Mouse (Mus musculus): Measurements from ENCODE around the gene Meis2. TPM values are rescaled to one million over a fixed set of nuclear protein-coding genes. Genes with fewer than 3 reads are reported as not detected.

Meis2 gene
- polyA plus RNA-seq (2015; fragmentation: Nextera tagmentation; extraction: Ambion mirVana): 39.9 and 41.5 TPM in 2 replicates

GRCm38 (mm10) chr2:116065570-116066005, at the start of gene Meis2:
Gene Meis2, minus strand, starts transcription at chr2:116065839.
- peak within 1 kb of the TSS; percentile 62 for H3K4me3 ChIP-seq (replicated peaks)
- no peaks in the 10 kb centered on the region for H3K36me3 ChIP-seq
- H3K4me1 ChIP-seq (replicated peaks): no peaks in the 10 kb centered on the region
- H3K9me3 ChIP-seq: no peaks in the 10 kb centered on the region
- 0% methylated on average over 25 of the region's 37 CpGs for WGBS
- peak within 1 kb of the TSS; percentile 90 for H3K9ac ChIP-seq
- H3K27ac ChIP-seq: peak within 1 kb of the TSS; percentile 97
- H3K27me3 ChIP-seq (replicated peaks): 0 out of 2 replicates have a peak, but pooled peaks cover 6% of the 10 kb centered on the region
- peak within 1 kb of the TSS; percentile 77 for H3K4me2 ChIP-seq (replicated peaks)
- ATAC-seq: peak; percentile 78

GRCm38 (mm10) chr2:116106194-116106593, 40.6 kb upstream of the Meis2 start:
- no peaks in the 10 kb centered on the region for H3K9me3 ChIP-seq
- no peak overlapping the region for H3K9ac ChIP-seq
- no peaks in the 10 kb centered on the region for H3K4me1 ChIP-seq (replicated peaks)
- H3K27me3 ChIP-seq (replicated peaks): no peaks in the 10 kb centered on the region
- no peaks in the 10 kb centered on the region for H3K36me3 ChIP-seq
- no peak overlapping the region for H3K27ac ChIP-seq
- ATAC-seq: no peak
- H3K4me3 ChIP-seq (replicated peaks): no peak overlapping the region
- no peak overlapping the region for H3K4me2 ChIP-seq (replicated peaks)
- WGBS: 67% methylated on average over 4 of the region's 4 CpGs

- Histone ChIP-seq H3K4me1 (replicated peaks) (no peaks in the 10 kb centered on the region), H3K27me3 (replicated peaks) (no peaks in the 10 kb centered on the region), H3K27ac (no peak overlapping the region), H3K9me3 (no peaks in the 10 kb centered on the region), H3K9ac (no peak overlapping the region), H3K36me3 (no peaks in the 10 kb centered on the region), H3K4me3 (replicated peaks) (no peak overlapping the region), H3K4me2 (replicated peaks) (no peak overlapping the region)
- no peak for ATAC-seq
- 58% methylated on average over 3 of the region's 3 CpGs for whole genome bisulfite sequencing
Measured at GRCm38 (mm10) chr2:116105179-116105578, 39.5 kb upstream of the Meis2 start.

- no peaks in the 10 kb centered on the region for H3K9me3 ChIP-seq
- H3K9ac ChIP-seq: no peak overlapping the region
- H3K4me3 ChIP-seq (replicated peaks): no peak overlapping the region
- no peak for ATAC-seq
- H3K27ac ChIP-seq: no peak overlapping the region
- no peak overlapping the region for H3K4me2 ChIP-seq (replicated peaks)
- no peaks in the 10 kb centered on the region for H3K27me3 ChIP-seq (replicated peaks)
- H3K4me1 ChIP-seq (replicated peaks): no peaks in the 10 kb centered on the region
- WGBS: 34% methylated on average over 5 of the region's 5 CpGs
- H3K36me3 ChIP-seq: no peaks in the 10 kb centered on the region
Measured at GRCm38 (mm10) chr2:116103411-116103996, 37.9 kb upstream of the Meis2 start.

GRCm38 (mm10) chr2:116101221-116101620, 35.6 kb upstream of the Meis2 start:
- H3K9ac ChIP-seq: no peak overlapping the region
- no peaks in the 10 kb centered on the region for H3K9me3 ChIP-seq
- no peaks in the 10 kb centered on the region for H3K27me3 ChIP-seq (replicated peaks)
- H3K4me1 ChIP-seq (replicated peaks): no peaks in the 10 kb centered on the region
- no peak overlapping the region for H3K4me2 ChIP-seq (replicated peaks)
- H3K36me3 ChIP-seq: no peaks in the 10 kb centered on the region
- H3K4me3 ChIP-seq (replicated peaks): no peak overlapping the region
- H3K27ac ChIP-seq: no peak overlapping the region
- no peak for ATAC-seq

- no peaks in the 10 kb centered on the region for H3K36me3 ChIP-seq
- H3K4me3 ChIP-seq (replicated peaks): no peak overlapping the region
- H3K4me1 ChIP-seq (replicated peaks): no peaks in the 10 kb centered on the region
- 78% methylated on average over 2 of the region's 2 CpGs for WGBS
- no peak overlapping the region for H3K27ac ChIP-seq
- no peaks in the 10 kb centered on the region for H3K9me3 ChIP-seq
- H3K4me2 ChIP-seq (replicated peaks): no peak overlapping the region
- no peak overlapping the region for H3K9ac ChIP-seq
- no peaks in the 10 kb centered on the region; the same call in 1 of the 2 replicates for H3K27me3 ChIP-seq (replicated peaks)
- ATAC-seq: no peak
Measured at GRCm38 (mm10) chr2:116080961-116081360, 15.3 kb upstream of the Meis2 start.

GRCm38 (mm10) chr2:116078841-116079240, 13.2 kb upstream of the Meis2 start:
- H3K9ac ChIP-seq: no peak overlapping the region
- no peak overlapping the region for H3K4me2 ChIP-seq (replicated peaks)
- peaks cover 5% of the 10 kb centered on the region; the same call in 1 of the 2 replicates for H3K27me3 ChIP-seq (replicated peaks)
- H3K36me3 ChIP-seq: no peaks in the 10 kb centered on the region
- H3K4me3 ChIP-seq (replicated peaks): no peak overlapping the region
- 84% methylated on average over 2 of the region's 2 CpGs for WGBS
- no peak for ATAC-seq
- H3K4me1 ChIP-seq (replicated peaks): 0 out of 2 replicates have a peak, but pooled peaks cover 5% of the 10 kb centered on the region
- no peak overlapping the region for H3K27ac ChIP-seq
- no peaks in the 10 kb centered on the region for H3K9me3 ChIP-seq

- H3K9ac ChIP-seq: no peak overlapping the region
- 0 out of 2 replicates have a peak, but pooled peaks cover 5% of the 10 kb centered on the region for H3K4me1 ChIP-seq (replicated peaks)
- no peak overlapping the region for H3K4me3 ChIP-seq (replicated peaks)
- H3K27me3 ChIP-seq (replicated peaks): peaks cover 5% of the 10 kb centered on the region; the same call in 1 of the 2 replicates
- no peak overlapping the region for H3K4me2 ChIP-seq (replicated peaks)
- ATAC-seq: no peak
- H3K9me3 ChIP-seq: no peaks in the 10 kb centered on the region
- WGBS: 33% methylated on average over 3 of the region's 3 CpGs
- H3K36me3 ChIP-seq: no peaks in the 10 kb centered on the region
- H3K27ac ChIP-seq: no peak overlapping the region
Measured at GRCm38 (mm10) chr2:116077716-116078115, 12.1 kb upstream of the Meis2 start.

GRCm38 (mm10) chr2:116076752-116077480, 11.3 kb upstream of the Meis2 start:
- no peak overlapping the region for H3K27ac ChIP-seq
- H3K4me1 ChIP-seq (replicated peaks): 0 out of 2 replicates have a peak, but pooled peaks cover 5% of the 10 kb centered on the region
- H3K4me3 ChIP-seq (replicated peaks): no peak overlapping the region
- no peak overlapping the region for H3K4me2 ChIP-seq (replicated peaks)
- H3K27me3 ChIP-seq (replicated peaks): peaks cover 5% of the 10 kb centered on the region; the same call in 1 of the 2 replicates
- ATAC-seq: no peak
- H3K9ac ChIP-seq: no peak overlapping the region
- H3K36me3 ChIP-seq: no peaks in the 10 kb centered on the region
- H3K9me3 ChIP-seq: no peaks in the 10 kb centered on the region

GRCm38 (mm10) chr2:116075902-116076301, 10.3 kb upstream of the Meis2 start:
- peak overlapping the region; percentile 72 for H3K4me2 ChIP-seq (replicated peaks)
- no peaks in the 10 kb centered on the region for H3K9me3 ChIP-seq
- peak overlapping the region; percentile 70 for H3K27ac ChIP-seq
- under 1% methylated on average over 23 of the region's 23 CpGs for WGBS
- 0 out of 2 replicates have a peak, but pooled peaks cover 5% of the 10 kb centered on the region for H3K4me1 ChIP-seq (replicated peaks)
- peaks cover 8% of the 10 kb centered on the region for H3K27me3 ChIP-seq (replicated peaks)
- ATAC-seq: peak; percentile 81
- no peaks in the 10 kb centered on the region for H3K36me3 ChIP-seq
- H3K9ac ChIP-seq: peak overlapping the region; percentile 42
- H3K4me3 ChIP-seq (replicated peaks): peak overlapping the region; percentile 40

- Histone ChIP-seq H3K9me3 (no peaks in the 10 kb centered on the region), H3K36me3 (no peaks in the 10 kb centered on the region), H3K4me2 (replicated peaks) (peak overlapping the region; percentile 72), H3K27ac (peak overlapping the region; percentile 70), H3K27me3 (replicated peaks) (peaks cover 11% of the 10 kb centered on the region), H3K4me1 (replicated peaks) (0 out of 2 replicates have a peak, but pooled peaks cover 5% of the 10 kb centered on the region), H3K9ac (peak overlapping the region; percentile 42), H3K4me3 (replicated peaks) (peak overlapping the region; percentile 40)
- whole genome bisulfite sequencing: under 1% methylated on average over 20 of the region's 20 CpGs
- ATAC-seq: 0 out of 2 replicates have a peak, but pooled peaks have one; percentile 18
Measured at GRCm38 (mm10) chr2:116075477-116075876, 9.8 kb upstream of the Meis2 start.

- no peaks in the 10 kb centered on the region for H3K9me3 ChIP-seq
- no peaks in the 10 kb centered on the region for H3K36me3 ChIP-seq
- WGBS: 17% methylated on average over 17 of the region's 17 CpGs
- ATAC-seq: no peak
- H3K27ac ChIP-seq: peak overlapping the region; percentile 70
- H3K4me1 ChIP-seq (replicated peaks): 0 out of 2 replicates have a peak, but pooled peaks cover 5% of the 10 kb centered on the region
- H3K27me3 ChIP-seq (replicated peaks): peaks cover 11% of the 10 kb centered on the region
- peak overlapping the region; percentile 40 for H3K4me3 ChIP-seq (replicated peaks)
- H3K9ac ChIP-seq: peak overlapping the region; percentile 42
- H3K4me2 ChIP-seq (replicated peaks): peak overlapping the region; percentile 72
Measured at GRCm38 (mm10) chr2:116074726-116075440, 9.2 kb upstream of the Meis2 start.

Data from intestine, embryonic 15.5 days (tissue).